Mouse (Mus musculus) induced T-regulatory cell, adult 2 months (primary cell): ENCODE results near the gene Parm1.

ENCODE experiments used
- DNase-seq: peaks from one replicate; pipeline ENCODE4 v3.0.0-alpha.2; 2012; ENCODE audit warnings: low read depth

Gene Parm1

DNA sequence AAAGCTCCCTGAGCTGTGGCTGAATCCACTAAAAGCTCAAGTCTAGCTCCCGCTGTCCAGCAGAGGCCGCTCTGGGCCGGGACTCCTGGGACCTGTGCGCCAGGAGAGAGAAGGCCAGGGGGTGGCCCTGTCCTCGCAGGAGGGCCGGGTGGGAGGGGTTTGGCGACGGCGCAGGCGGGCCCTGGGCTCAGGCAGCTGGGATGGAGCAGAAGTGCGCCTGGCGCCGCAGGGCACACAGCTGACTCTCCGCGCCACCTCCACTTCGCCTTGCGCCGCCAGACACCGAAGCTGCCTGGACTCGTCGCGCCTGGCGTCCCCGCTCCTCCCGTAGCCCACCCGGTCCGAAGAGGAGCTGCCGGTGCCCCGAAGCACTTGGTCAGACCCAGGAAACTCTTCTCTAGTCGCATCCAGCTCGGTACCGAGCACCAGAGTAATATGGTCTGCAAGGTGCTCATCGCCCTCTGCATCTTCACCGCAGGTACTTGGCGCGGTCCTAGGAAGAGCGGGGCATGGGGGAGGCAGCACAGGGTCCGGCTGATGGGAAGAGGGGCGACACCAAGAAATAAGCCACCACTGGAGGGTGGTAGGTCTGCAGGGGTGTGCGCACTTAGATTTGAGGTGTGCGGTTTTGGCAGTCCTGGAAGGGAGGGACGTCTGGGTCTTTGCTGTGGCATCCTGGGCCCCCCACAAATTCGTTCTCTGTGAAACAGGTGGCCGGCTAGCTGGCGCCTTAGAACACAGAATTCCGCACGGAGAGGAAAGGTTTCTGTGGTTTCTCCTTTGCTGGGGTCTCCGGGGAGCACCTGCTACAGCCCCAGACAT lies at the start of gene Parm1:
TSS of gene Parm1 (plus strand) at position 136 of the 822 bp plus-strand sequence.
- DNase-seq: peak; percentile 23

DNA sequence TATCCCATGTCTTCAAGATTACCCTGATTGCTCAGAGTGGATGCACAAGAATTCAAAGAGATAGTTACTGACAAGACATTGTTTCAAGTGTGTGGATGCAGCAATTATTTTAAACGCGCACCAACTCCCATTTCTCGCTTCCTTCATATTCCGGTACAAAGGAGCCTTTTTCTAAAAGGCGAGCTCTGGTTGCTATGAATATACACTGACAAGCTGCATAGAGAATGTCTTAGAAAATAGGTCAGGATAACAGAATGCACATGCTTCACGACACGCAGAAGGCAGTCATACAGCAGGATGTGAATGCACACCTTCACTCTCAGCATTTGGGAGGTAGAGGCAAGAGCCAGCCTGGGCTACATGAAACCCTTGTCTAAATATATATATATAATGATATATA lies 42.2 kb upstream of the Parm1 start:
- DNase-seq: no peak

DNA sequence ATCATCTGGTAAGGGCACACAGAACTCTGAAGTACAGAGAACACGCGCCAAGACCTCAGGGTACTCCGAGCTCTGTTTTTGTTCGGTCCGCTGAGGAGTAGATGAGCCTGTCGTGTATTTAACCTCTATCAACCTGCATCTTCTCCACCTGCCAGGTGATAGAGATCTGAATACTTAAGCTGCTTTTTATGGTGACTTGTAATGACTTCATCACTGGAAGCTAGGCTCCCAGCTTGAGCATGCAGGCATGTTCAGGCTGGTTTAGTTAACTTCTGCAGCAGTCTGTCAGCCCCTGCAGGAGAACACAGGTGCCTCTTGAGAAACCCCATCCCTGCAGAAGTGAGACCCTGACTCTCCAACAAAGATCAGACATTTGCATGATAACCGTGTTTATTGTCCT lies 40.6 kb upstream of the Parm1 start:
- no peak for DNase-seq

DNA sequence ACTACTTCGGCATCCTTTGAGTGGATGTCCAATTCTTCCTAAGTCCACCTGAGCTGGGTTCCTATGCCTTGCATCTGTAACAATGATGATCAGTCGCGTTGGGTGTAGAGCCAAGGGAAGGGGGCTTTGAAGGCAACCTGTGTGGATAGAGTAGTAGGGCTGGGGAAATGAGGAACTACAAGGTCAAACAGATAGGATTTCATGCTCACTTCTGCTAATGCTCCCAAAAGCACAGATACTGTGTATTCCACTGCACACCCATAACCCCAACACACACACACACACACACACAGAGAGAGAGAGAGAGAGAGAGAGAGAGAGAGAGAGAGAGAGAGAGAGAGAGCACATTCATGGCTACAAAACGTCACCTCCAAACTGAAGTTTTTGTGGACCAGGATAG lies 38.7 kb upstream of the Parm1 start:
- no peak for DNase-seq

DNA sequence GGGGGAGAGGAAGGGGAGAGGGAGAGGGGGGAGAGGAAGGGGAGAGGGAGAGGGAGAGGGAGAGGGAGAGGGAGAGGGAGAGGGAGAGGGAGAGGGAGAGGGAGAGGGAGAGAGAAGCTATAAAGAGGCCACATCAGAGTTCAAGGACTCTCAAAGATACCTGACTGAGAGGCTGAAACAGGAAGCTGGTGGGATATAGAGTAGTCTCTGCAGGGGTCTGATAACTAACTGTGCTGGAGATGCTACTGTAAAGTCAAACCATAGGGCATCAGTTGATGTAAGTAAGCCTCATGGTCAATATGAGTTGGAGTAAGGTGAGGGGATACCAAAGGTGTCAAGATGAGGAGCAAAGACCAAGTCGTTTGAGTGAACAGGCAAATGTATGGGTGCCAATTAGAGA lies 37.3 kb upstream of the Parm1 start:
- DNase-seq: no peak

DNA sequence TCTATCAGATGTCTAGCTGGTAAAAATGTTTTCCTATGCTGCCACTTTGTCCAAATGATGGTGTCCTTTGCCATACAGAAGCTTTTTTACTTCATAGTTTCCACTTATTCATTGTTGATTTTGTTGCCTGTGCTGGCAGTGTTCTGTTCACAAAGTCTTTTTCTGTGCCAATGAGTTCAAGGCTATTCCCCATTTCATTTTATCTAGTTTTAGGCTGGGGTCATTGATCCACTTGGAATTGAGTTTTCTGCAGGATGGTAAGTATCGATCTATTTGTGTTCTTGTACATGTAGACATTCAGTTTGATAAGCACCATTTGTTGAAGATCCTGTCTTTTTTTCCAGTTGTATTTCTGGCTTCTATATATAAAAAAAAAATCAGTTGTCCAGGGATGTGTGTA lies 33.1 kb upstream of the Parm1 start:
- DNase-seq: no peak

DNA sequence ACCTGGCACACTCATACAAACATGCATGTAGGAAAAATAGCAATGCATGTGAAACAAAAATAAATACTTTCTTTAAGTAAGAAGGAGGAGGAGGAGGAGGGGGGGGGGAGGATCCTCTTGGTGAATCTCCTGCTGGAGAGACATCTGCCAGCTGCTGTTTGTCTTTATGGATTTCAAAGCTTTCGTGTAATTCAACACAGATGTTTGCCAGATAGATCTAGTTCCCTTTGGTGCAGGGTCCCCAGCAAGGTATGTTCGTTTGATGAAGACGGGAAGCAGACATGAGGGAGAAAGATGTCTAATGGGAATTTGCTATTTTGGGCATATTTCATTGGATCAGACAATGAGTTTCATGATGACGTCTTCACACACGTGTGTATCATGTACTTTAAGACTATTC lies 23.0 kb upstream of the Parm1 start:
- no peak for DNase-seq

DNA sequence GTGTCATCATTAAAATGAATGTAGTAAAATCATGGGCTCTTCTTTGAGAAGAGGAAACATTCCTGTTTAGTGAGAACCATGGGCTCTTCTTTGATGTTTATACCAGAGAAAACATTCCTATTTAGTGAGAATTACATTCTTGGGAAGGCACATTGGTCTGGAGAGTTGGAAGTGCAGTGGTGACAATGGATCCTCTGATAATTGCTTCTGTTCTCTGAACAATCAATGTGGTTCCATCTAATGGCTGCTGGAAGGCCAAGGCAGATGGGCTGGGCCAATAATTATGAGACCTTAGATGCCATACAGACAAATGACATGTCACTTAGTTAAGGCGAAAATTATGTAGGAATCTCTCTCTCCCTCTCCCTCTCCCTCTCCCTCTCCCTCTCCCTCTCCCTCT lies 16.1 kb upstream of the Parm1 start:
- DNase-seq: no peak

DNA sequence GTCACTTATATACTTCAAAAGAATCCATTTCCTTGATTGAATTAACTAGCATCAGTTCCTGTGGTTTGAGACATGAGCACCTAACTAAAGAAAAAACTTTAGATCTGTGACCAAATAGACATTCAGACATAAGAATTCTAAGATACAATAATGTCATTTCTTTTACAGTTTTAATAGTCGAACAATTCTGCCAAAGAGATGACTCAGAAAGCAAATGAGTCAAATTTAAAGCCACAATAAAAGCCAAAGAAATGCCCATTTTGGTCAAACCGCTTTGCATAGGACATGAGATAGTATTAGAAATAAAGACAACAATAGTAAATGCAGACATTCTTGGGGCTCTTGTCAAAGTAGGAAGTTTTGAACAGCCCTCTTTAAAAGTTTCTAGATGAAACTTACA lies 15.0 kb upstream of the Parm1 start:
- no peak for DNase-seq

DNA sequence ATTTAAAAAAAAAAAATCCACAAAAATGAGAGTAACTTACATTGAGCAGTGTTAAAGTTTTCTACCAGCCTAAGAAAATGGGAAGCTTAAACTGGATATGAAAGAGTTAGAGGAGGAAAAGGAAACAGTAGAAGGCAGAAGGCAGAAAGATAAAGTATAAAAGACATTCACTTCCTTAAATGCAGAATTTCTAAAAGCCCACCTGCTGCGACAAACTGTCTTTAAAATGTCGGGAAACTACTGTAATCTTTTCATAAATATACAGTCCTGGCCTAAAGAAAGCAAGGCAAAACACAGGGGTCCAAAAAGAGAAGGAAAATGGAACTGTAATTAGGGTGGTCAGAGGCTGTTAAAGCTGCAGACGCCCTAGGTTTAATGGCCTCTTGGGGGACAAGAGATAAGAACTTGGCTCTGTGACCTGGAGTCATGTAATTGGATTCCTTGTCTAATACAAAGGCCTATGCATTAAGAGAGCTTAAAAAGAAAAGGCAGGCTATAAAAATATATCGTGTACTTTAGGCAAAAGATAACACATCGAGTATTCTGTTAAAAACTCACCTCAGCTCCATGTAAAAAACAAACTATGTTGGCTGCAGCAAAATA lies 13.0 kb upstream of the Parm1 start:
- DNase-seq: no peak

DNA sequence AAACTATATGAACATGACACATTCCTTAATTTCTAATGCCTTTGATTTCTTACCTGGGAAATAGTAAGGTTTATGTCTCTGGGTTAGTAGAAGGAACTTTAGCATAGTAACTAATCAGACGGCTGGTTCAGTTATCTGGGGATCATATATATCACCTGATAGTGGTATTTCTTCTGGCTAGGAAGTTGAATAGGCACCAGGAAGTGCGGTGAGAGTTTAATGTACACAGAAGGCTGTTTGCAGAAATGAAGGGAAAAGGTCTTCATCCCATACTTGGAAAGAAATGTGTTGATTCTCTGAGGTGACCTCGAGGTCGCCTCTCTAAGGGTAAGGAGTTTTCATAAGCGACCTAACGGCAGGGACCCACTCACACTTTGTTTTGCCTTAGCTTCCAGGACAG lies 338 bp upstream of the Parm1 start:
- no peak for DNase-seq

DNA sequence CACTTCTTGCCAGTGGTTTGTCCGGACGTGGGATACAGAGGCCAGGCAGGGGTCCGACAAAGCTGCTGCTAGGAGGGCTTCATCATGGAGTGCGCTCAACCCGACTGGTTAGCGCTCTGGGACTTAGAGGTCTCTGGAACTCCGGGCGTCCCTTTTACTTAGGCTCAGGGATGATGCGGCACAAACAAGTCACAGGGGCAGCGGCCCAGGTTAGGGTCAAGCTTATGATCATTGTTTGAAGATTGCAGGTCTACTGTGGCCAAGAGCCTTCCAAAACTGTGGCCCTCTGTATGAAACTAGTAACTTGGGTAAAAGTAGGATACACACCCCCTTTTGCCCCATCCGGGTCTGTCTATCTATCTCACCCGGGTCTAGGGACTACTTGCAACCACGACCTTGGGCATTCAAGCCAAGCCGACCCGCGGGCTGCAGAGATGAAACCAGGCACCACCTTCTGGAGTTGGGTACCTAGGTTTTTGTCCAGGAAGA lies 931 bp downstream of the Parm1 start:
- DNase-seq: no peak

DNA sequence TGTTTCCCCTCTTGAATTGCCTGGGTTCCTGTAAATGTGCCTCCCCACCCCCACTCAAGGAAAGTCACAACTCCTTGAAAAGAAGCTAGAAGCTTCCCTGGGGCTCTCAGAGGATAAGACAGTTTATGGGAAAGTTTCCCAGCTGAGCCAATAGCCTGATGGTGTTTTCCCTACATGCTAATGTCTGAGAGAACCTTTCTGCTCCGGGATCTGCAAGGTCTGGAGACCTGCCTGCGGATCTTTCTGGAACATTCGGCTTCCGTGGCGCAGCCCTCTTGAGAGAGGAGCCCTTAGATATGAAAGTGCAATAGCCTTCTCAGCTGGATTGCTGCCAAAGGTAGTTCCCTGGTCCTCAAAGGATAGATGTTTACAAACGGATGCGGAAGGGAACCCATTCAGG lies 1.5 kb downstream of the Parm1 start:
- DNase-seq: no peak

DNA sequence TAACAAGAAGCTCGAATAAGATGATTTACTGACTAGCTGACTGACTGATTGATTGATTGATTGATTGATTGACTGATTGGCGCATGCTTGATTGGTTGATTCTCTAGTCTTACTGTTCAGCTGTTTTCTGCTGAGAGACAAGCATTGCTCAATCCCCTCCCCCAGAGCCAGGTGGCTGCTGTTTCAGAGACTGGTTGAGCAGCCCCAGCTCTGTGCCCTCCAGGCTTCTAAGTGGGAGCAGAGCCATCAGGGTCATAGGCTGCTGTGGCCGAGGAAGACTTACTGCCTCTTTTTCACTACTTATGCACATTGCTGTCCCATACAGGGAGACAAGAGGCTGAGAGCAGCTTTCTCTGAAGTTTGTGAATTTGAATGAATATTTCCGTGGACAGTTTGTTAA lies 2.1 kb downstream of the Parm1 start:
- no peak for DNase-seq

DNA sequence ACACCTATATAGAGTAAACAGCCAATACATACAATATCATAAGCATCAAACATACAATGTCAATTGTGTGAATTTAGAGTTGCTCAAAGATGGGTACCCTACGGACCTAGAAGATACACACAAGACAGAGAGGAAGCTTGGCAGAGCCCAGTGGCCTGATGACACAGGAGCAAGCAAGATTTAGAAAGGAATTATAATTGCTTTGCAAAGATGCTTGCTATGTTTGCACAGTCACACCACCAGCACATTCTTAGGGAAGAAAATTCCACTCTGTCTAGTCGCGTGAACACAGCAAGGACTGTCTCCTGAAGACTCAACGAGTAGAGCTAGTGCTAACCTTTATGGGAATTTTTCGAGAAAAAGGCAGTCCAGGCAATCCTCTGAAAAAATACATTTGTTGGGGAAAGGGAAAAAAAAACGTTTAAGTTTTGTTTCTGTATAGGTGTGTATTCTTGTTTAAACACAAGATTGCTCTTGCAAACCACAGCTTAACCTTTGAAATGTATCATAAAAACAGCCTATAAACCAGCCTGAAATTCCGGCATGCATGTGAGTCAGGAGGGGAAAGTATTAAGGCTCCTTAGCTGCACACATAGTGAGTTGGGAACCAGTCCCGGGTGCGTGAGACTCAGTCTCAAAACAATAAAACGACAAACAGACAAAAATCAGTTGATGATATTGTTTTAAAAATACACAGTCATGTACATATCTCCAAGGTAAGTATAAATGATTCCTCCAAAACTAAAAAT lies 15.5 kb downstream of the Parm1 start:
- DNase-seq: no peak

DNA sequence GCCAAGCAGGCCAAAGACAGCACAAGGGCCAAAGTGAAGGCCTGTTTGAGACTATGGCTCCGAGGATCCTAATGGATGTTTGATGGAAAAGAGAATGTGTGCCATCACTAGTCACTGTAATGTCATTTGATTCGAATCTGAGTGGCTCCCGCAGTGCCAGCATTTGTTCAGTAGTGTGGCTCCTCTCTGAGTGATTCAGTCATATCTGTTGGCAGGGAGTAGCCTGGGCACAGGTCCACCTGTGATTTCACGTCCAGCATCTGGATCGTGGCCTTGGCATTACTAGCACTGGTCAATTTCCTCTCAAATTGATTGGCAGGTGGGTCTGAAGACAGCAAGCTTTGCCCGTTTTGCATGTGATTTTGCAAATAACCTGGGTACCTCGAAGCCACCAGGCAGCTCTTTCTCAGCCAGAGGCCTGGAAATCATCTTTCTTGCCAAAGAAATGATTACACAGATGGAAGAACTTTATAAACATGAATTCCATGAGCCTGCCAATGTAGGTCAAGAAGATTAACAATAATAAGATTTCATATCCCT lies 41.7 kb downstream of the Parm1 start:
- no peak for DNase-seq

DNA sequence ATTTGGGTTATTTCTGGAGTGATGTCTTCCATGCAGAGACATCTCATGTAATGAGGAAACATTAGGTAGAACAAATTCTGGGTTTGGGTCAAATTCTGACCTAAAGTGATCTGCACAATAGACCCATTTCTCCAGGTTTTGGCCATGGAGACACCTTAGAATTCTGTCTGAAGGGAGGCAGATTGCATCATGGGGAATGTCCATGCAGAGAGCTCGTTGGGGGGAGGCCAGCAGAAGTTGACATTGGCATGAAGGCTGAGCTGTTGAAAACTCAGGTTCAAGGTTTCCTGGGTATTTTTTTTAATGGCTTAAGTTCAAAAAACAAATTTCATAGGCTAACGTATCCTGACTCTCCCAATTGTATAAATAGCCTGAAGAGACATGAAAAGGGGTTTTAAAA lies 42.3 kb downstream of the Parm1 start:
- no peak for DNase-seq

DNA sequence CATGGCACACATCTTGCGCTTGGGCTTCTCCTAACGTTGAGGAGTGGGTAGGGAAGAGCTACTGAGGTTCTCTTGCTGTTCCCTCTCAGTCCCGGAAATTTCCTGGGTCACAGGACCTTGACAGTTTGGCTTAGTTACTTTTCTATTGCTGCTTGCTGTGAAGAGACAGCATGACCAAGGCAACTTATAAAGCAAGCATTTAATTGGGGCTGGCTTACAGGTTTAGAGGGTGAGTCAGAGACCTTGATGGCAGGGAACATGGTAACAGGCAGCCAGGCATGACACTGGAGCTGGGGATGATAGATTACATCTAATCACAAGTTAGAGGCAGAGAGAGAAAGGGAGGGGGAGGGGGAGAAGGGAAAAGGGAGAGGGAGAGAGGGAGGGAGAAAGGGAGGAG lies 44.0 kb downstream of the Parm1 start:
- no peak for DNase-seq

DNA sequence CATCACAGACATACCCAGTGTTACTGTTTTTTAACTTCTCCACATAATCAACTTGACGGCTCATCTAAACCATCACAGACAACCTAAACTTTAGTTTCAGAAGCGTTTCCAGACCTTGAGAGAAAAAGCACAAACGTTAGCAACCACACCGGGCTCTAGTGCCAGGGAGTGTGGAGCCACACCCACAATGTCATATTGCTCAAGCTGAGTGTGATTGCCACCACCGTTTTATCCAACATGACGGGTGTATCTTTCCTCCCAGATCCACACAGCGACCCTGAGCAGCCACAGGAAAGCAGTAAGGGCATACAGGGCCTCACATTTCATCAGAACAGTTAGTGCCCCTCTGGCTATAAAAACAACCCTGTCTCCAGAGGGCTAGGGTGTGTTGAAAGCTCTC lies 45.1 kb downstream of the Parm1 start:
- DNase-seq: no peak

DNA sequence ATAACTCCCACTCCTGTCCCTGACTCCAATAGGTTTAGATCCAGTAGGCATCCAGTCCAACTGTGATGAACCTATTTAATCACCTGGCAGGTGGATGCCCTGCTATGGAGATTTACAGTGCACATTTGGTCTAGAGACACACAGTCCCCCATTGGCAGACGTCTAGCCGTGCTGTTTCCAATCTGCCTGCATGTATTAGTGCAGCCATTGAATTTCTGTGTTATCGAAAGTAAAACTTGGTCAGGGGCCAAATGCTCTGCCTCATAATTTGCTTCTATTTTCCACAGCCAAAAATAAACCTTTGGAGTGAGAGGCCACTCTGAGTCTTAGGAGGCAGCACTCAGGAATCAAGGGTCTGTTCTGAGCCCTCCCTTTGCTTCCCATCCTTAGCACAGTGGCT lies 46.6 kb downstream of the Parm1 start:
- DNase-seq: no peak

DNA sequence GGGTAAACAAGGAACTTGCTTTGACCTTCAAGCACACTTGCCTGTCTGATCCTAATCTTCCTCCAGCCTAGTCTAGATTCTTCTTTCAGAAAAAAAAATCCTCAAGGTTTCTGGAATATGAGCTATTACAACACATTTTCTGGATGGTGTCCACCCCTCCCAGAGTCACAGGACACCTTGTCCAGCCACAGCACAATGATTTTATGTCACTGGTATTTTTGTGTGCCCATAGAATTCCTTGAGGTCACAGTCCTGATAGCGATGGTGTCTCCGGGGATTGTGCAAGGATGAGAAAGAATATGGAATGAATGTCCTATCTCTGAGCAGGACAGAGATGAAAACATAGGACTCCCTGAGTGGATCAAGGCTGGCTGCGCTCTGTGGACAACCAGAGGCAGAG lies 48.0 kb downstream of the Parm1 start:
- DNase-seq: no peak

DNA sequence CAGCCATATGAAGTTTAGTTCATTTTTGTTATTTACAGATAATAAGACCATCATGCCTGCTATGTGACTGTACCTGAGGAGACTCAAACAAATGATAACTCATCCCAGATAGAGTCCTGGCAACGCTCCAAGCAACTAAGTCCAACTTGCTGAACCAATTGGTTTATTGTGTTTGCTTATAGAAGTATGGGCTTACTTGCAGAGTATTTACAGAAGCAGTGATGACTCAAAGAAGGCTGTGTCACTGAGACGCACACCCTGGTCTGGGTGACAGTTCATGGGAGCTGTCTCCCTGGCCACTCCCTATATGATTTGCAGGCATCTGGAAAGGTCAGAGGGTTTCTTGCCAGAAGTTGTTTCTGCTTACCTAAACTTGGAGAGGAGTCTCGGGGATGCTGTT lies 49.2 kb downstream of the Parm1 start:
- DNase-seq: no peak

DNA sequence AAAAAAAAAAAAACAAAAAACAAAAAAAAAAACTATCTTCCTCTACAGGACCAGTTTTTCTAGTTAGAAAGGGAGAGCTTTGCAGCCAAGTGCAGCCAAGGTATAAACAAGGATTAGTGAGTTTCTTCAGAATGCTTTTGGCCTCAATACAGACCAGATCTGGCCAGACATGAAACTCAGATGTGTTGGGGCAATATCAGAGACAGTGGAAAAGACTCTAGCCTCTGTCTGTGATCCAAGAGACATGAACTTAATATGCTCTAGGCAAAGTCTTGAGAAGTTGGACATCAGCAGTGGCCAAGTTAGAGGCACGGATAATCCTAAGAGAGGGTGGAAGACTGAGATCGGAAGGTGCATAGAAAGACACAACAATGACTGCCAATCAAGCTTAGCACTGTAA lies 56.8 kb downstream of the Parm1 start:
- DNase-seq: no peak
